Mouse (Mus musculus): ENCODE data around the gene Sema4b.

- no peak for TF ChIP-seq CTCF (IDR thresholded peaks at IDR 0.05)
- no peak for TF ChIP-seq EP300 (IDR thresholded peaks at IDR 0.05)
Observed at GRCm38 (mm10) chr7:80214459-80214858, 27.8 kb downstream of the Sema4b start.
